Mouse (Mus musculus) hindbrain, embryonic 16.5 days (tissue): ENCODE measurements around the gene Rnf34. TPM values are rescaled to one million over a fixed set of nuclear protein-coding genes. Genes with fewer than 3 reads are reported as not detected.

Source experiments
- ATAC-seq: fragments of 200-750 bp; cut with Nextera tagmentation; 2 replicates; pipeline ENCODE4 v1.8.0; 2017; ENCODE audit warnings: moderate TSS enrichment, moderate library complexity
- H3K27ac ChIP-seq: fragments of 300-500 bp; sonication (generic); 2 replicates; pipeline ENCODE4 v1.5.1; 2014; ENCODE audit warnings: low read depth, mild to moderate bottlenecking, control low read depth, low read length, moderate library complexity
- H3K27me3 ChIP-seq: fragments of 300-500 bp; sonication (generic); replicated peaks from 2 replicates; pipeline ENCODE4 v1.6.1; 2014; ENCODE audit warnings: low read length; ENCODE audit not compliant: control insufficient read depth, insufficient read depth
- H3K36me3 ChIP-seq: fragments of 300-500 bp; sonication (generic); 2 replicates; pipeline ENCODE4 v1.6.1; 2014; ENCODE audit warnings: mild to moderate bottlenecking, low read length, moderate library complexity, mixed read lengths; ENCODE audit not compliant: control insufficient read depth, insufficient read depth
- H3K4me1 ChIP-seq: fragments of 300-500 bp; sonication (generic); 2 replicates; pipeline ENCODE4 v1.6.1; 2014; ENCODE audit warnings: low read depth, low read length; ENCODE audit not compliant: control insufficient read depth, insufficient read depth
- H3K4me2 ChIP-seq: fragments of 300-500 bp; sonication (generic); 2 replicates; pipeline ENCODE4 v1.6.1; 2014; ENCODE audit warnings: mild to moderate bottlenecking, low read length, control low read depth, moderate library complexity
- H3K4me3 ChIP-seq: fragments of 300-500 bp; sonication (generic); 2 replicates; pipeline ENCODE4 v1.5.1; 2014; ENCODE audit warnings: mild to moderate bottlenecking, low read length, control low read depth, moderate library complexity
- H3K9ac ChIP-seq: fragments of 300-500 bp; sonication (generic); 2 replicates; pipeline ENCODE4 v1.6.1; 2014; ENCODE audit warnings: low read depth, mild to moderate bottlenecking, control low read depth, low read length, moderate library complexity
- H3K9me3 ChIP-seq: fragments of 300-500 bp; sonication (generic); 2 replicates; pipeline ENCODE4 v1.6.1; 2014; ENCODE audit warnings: mild to moderate bottlenecking, low read length, moderate library complexity; ENCODE audit not compliant: control insufficient read depth
- WGBS: fragments of 180-500 bp; shearing (Covaris S2); extraction: QIAGEN DNeasy Blood & Tissue Kit; methylation state at CpG from one replicate; pipeline ENCODE4 v1.1.7; 2014; 5-methylcytosine and 5-hydroxymethylcytosine counted together
- polyA plus RNA-seq: library from polyadenylated mRNA; unstranded; fragments of >200 nt; fragmentation: Nextera tagmentation; extraction: Ambion mirVana; gene quantifications from 2 replicates; pipeline ENCODE4 v1.2.1, GENCODE M21; 2015

Gene Rnf34
- polyA plus RNA-seq, 1 experiment from 2014 or later = 52.2 TPM

DNA sequence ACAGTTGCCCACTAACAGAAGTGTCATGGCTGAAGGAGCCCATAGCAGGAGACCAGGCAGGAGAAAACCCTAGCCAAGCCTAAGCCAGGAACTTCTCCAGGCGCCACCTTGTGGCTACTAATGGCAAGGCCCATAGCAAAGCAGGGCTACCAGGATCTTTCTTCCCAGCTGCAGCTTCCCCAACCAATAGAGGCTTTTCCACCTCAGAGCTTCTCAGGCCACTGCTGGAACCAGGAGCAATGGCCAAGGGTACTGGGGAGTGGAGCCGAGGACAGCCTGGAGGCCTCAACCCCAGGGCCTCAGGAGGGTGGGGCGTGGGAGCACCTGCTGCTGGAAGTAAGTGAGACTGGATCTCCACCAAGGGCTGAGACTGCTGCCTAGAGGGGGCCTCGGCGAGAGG lies 31.5 kb downstream of the Rnf34 start:
- H3K27ac ChIP-seq = peak overlapping the region; percentile 49; the same call in 1 of the 2 replicates
- 53% methylated on average over 5 of the region's 5 CpGs for WGBS
- H3K4me1 ChIP-seq = no peaks in the 10 kb centered on the region
- no peak overlapping the region for H3K4me2 ChIP-seq
- H3K9ac ChIP-seq = no peak overlapping the region
- ATAC-seq = peak; percentile 65
- no peak overlapping the region for H3K4me3 ChIP-seq
- H3K27me3 ChIP-seq = no peaks in the 10 kb centered on the region
- peaks cover 16% of the 10 kb centered on the region for H3K36me3 ChIP-seq
- H3K9me3 ChIP-seq = no peaks in the 10 kb centered on the region

DNA sequence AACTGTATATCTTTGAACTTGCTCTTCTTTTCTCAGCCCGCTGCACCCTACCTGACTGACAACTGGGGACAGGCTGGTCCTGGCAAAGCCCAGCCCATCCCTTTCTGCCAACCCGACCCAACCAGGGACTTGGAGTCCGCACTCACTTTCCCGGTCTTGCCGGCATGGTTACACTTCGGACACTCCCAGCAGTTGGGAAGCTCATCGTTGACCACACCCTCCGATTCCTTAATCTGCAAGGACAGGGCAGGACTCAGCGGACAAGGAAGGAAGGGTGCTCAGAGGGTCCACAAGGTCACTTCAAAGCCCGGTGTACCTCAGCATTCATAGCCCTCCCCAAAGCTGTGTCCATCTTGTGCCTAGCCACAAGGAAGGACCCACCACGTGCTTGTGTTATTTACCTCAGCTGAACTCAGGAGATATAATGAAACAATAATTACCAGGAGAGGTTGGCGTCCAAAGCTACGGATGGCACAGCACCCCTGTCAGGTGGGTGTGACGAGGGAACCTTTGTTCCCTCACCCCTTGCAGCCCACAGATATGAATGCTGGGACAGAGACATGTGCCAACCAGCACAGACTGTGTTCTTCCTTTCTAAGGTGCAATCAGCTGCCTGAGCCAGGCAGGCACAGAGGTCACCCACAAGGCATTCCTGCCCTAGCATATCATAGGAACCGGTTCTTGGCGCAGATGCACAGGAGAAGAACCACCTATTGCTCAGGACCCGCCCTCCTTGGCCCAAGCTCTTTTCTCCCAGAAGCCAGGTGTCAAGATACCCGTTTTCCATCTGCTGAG lies 32.6 kb downstream of the Rnf34 start:
- peaks cover 16% of the 10 kb centered on the region for H3K36me3 ChIP-seq

DNA sequence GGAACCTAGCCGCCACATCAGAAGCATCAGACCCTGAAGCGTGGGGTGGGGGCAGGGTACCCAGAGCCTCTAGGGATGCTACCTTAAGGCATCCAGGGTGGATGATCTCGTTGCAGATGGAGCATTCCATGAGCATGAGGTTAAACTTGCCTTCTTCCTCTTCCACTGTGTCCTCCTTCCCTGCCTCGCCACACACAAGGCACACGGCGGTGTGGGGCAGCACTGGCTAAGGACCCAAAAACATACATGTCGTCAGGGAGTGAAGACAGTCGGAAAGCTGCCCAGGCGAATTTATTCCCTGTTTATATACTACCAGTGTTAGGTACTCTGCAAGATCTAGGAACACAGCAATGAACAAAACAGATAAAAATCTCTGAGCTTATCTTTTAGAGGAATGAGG lies 33.4 kb downstream of the Rnf34 start:
- ATAC-seq = no peak
- Histone ChIP-seq H3K36me3 (peaks cover 12% of the 10 kb centered on the region), H3K27me3 (no peaks in the 10 kb centered on the region), H3K9ac (no peak overlapping the region), H3K4me3 (no peak overlapping the region), H3K4me1 (peaks cover 1% of the 10 kb centered on the region), H3K27ac (no peak overlapping the region), H3K9me3 (no peaks in the 10 kb centered on the region), H3K4me2 (no peak overlapping the region)
- WGBS = 89% methylated on average over 8 of the region's 9 CpGs

More for the DNA sequence above, 32.6 kb downstream of the Rnf34 start:
- Histone ChIP-seq H3K4me1 (no peaks in the 10 kb centered on the region; the same call in 1 of the 2 replicates), H3K27ac (no peak overlapping the region), H3K9ac (no peak overlapping the region), H3K27me3 (no peaks in the 10 kb centered on the region), H3K4me2 (no peak overlapping the region), H3K9me3 (no peaks in the 10 kb centered on the region), H3K4me3 (no peak overlapping the region)
- 89% methylated on average over 18 of the region's 18 CpGs for WGBS
- ATAC-seq = no peak

DNA sequence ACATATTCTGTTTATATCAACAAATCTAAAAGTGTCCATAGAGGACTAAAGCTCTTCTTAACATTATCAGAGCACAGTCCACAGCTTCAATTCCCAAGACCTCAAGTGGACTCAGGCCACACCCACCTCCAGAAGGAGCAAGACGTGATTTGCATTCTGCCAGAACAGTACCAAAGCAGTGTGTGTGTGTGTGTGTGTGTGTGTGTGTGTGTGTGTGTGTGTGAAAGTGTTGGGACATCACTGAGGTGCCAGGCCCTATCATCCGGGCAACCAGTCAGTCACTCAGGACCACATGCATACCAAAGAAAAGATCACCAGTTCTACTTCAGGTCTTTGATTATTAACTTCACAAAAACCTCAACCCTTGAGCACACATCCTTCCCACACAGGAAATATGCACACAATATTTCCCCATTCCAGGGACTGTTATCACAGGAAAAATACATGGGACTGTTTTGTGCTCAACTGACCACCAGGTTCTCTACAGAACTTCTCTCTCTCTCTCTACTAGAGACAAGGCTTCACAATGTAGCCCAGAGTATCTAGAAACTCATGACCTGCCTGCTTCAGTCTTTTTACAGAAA lies 33.9 kb downstream of the Rnf34 start:
- WGBS = 50% methylated on average over 2 of the region's 2 CpGs
- no peak for ATAC-seq
- no peak overlapping the region for H3K4me3 ChIP-seq
- peaks cover 2% of the 10 kb centered on the region for H3K4me1 ChIP-seq
- peaks cover 10% of the 10 kb centered on the region for H3K36me3 ChIP-seq
- no peaks in the 10 kb centered on the region for H3K27me3 ChIP-seq
- no peak overlapping the region for H3K9ac ChIP-seq
- H3K27ac ChIP-seq = no peak overlapping the region
- H3K9me3 ChIP-seq = no peaks in the 10 kb centered on the region
- no peak overlapping the region for H3K4me2 ChIP-seq

DNA sequence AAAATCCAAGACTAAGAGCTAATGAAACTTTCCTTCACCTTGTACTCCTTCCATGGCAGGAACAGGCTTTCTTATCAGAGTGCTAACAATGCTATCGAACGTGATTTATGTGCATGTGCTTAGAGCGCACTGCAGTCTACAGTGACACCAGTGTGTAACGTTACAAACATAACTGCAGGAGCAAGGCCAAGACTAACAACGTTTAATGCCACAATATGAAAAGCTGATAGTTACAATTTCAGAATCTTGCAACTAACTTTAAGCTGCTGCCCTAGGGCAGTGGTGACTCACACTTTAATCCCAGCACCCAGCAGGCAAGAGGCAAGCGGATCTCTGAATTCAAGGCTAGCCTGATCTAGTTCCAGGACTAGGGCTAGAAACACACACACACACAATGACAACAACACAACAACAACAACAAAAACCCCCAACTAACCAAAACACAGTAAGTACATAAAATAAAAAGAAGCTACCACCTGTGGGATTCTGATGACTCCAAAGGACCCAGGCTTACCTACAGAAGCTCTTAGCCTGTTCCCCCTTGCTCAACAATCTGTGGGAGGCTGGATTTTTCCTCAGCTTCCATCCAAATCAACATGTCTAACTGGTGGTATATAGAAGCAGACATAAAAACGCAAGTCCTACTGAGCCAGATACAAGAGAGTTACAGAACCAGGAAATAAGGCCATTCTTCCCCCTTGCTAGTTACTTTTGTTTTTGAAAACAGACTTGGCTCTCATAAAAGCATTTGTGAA lies 34.9 kb downstream of the Rnf34 start:
- no peaks in the 10 kb centered on the region for H3K27me3 ChIP-seq
- H3K9me3 ChIP-seq = no peaks in the 10 kb centered on the region
- no peak overlapping the region for H3K27ac ChIP-seq
- 0 out of 2 replicates have a peak, but pooled peaks cover 3% of the 10 kb centered on the region for H3K36me3 ChIP-seq
- H3K9ac ChIP-seq = no peak overlapping the region
- no peak overlapping the region for H3K4me2 ChIP-seq
- 90% methylated on average over 7 of the region's 7 CpGs for WGBS
- no peak for ATAC-seq
- H3K4me1 ChIP-seq = peaks cover 2% of the 10 kb centered on the region
- H3K4me3 ChIP-seq = no peak overlapping the region

DNA sequence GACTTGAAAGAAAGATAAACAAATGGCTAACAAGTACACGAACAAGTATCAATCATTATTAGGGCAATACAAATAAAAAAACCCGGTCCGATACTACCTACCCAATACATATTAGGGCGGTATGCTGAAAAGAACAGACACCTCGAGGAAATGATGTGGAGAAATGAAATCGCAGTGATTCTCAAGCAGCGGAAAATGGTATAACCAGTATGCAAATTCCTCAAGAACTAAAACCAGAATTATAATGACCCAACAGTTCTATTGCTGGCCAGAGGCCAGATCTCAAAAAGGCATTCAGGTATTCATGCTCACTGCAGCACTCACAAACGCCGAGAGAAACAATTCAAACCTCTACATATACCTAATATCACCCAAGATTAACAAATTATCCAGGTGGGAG lies 37.2 kb downstream of the Rnf34 start:
- ATAC-seq = no peak
- WGBS = 84% methylated on average over 9 of the region's 9 CpGs
- no peak overlapping the region for H3K9ac ChIP-seq
- no peak overlapping the region for H3K4me3 ChIP-seq
- H3K9me3 ChIP-seq = no peaks in the 10 kb centered on the region
- H3K36me3 ChIP-seq = no peaks in the 10 kb centered on the region
- H3K4me1 ChIP-seq = peaks cover 2% of the 10 kb centered on the region
- H3K27me3 ChIP-seq = no peaks in the 10 kb centered on the region
- no peak overlapping the region for H3K4me2 ChIP-seq
- H3K27ac ChIP-seq = no peak overlapping the region

DNA sequence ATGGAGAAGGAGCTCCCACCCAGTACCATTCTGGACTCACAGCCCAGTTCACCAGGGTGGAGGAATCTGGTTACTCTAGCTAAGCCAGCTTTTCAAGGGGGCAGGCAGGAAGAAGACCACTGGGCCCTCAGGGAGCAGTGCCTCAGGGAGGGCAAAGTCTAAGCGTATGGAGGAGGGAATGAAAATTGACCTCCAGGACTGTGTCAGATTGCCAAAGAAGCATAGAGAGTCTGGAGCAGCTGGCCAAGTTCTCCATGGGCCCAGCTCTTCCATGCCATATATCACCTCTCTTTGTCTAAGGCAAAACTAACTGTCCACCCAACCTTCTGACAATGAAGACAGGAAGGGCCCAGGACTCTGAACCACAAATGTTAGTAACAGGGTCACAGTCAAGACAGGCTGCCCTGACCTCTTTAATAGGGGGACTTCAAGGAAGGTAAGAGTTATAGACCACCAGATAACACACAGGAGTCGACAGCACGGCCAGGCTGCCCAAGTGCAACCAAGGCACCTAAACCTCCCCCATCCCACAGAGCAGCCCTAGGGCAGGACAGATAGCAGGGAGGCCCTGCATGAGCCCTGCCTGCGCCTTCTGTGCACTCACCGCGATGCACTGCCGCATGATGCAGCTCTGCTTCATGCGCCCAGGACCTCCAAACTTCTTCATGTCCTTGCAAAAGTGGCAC lies 38.2 kb downstream of the Rnf34 start:
- no peaks in the 10 kb centered on the region for H3K27me3 ChIP-seq
- H3K27ac ChIP-seq = no peak overlapping the region
- no peak overlapping the region for H3K4me3 ChIP-seq
- no peak overlapping the region for H3K4me2 ChIP-seq
- H3K36me3 ChIP-seq = no peaks in the 10 kb centered on the region
- ATAC-seq = no peak
- H3K4me1 ChIP-seq = peaks cover 2% of the 10 kb centered on the region
- H3K9ac ChIP-seq = no peak overlapping the region
- no peaks in the 10 kb centered on the region for H3K9me3 ChIP-seq
- WGBS = 82% methylated on average over 8 of the region's 8 CpGs

DNA sequence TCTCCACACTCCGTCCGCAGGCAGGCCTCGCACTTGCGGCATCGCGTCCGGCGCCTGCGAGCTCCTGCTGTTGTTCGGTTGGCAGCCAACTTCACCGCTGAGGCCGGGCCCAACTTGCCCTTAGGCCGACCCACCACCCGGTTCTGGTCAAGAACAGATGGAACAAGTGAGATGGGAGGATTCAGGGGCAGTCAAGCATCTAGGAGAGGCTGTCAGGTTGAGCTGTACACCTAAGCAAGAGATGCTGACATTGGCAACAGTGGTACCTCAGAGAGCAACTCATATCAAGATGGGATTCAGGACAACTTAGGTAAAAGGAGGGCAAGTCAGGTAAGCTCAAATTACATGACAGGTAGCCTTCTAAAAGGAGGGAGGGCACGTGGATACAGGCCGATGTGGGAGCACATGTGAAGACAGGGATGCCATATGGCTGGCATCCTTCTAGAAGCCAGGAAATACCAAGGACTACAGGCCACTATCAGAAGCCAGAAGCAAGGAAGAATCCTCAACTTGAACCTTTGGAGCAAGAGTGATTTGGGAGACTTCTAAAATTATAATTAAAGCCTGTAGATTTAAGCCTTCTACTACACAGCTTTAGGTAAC lies 38.9 kb downstream of the Rnf34 start:
- no peak for ATAC-seq
- no peak overlapping the region for H3K4me3 ChIP-seq
- 88% methylated on average over 16 of the region's 16 CpGs for WGBS
- no peaks in the 10 kb centered on the region for H3K27me3 ChIP-seq
- no peak overlapping the region for H3K4me2 ChIP-seq
- H3K9me3 ChIP-seq = no peaks in the 10 kb centered on the region
- H3K9ac ChIP-seq = no peak overlapping the region
- peaks cover 2% of the 10 kb centered on the region for H3K4me1 ChIP-seq
- H3K36me3 ChIP-seq = no peaks in the 10 kb centered on the region
- H3K27ac ChIP-seq = no peak overlapping the region
